Mouse (Mus musculus) gonadal fat pad, adult 2 months (tissue): Measurements from ENCODE around the gene 4931409K22Rik. TPM values are rescaled to one million over a fixed set of nuclear protein-coding genes. Genes with fewer than 3 reads are reported as not detected.
"Not testable (repeated sequence)": the region's sequence is repeated elsewhere in the genome, so short reads cannot be mapped to it uniquely, and the experiment has no call there.

Source experiments
- DNase-seq: peaks from one replicate; pipeline ENCODE4 v3.0.0-alpha.2; 2012; ENCODE audit warnings: low read depth
- polyA plus RNA-seq: library from polyadenylated mRNA; depleted of rRNA; stranded (reverse); fragments of >200 nt; gene quantifications from 2 replicates; pipeline ENCODE4 v1.2.3, GENCODE M21; 2012

4931409K22Rik gene
- polyA plus RNA-seq, 1 experiment = 0.05 TPM

- no peak for DNase-seq
Measured at GRCm38 (mm10) chr5:24593230-24593629, 36.6 kb upstream of the 4931409K22Rik start.

DNA sequence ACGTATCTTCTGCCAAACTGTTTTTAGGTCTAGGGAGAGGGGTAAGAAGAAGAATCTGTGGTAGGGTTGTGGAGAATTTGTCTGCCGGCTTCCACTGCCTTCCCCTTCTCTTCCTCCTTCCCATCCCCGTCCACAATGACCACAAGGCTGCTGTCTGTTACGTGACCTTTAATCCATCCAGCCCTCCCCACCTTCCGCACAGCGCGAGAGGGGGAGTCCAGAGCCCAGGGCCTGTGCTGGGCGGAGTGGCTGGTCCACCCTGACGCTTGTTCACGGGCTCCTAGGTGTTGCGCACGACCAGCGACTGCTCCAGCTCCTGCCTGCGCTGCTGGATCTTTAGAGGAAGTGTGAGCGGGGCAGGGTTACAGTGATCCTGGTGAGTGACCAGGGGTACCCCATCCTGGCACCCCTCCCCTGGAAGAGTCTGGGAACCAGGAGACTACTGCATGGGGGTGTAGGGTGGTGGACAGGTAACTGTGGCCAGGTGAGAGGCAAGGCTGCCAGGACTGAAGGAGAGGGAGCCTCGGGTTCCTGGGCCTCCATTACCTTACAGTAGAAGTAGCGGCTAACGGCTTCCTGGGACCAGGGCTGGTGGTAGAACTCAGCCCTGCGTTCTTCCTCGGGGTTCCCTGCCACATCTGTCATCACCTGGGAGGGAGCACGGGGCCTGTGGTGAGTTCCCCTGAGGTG, 36.0 kb upstream of the 4931409K22Rik start:
- no peak for DNase-seq

GRCm38 (mm10) chr5:24591796-24592470, 35.3 kb upstream of the 4931409K22Rik start:
- DNase-seq = no peak

DNA sequence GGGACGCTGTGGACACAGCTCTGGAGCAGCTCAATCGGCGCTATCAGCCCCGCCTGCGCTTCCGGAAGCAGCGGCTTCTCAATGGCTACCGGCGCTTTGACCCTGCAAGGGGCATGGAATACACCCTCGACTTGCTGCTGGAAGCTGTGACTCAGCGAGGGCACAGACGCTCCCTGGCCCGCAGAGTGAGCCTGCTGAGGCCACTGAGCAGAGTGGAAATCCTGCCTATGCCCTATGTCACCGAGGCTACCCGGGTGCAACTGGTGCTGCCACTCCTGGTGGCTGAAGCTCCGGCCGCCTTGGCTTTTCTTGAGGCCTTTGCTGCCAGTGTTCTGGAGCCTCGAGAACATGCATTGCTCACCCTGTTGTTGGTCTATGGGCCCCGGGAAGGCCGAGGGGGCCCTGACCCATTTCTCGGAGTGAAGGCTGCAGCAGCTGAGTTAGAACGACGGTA, 34.7 kb upstream of the 4931409K22Rik start:
- DNase-seq = no peak

DNA sequence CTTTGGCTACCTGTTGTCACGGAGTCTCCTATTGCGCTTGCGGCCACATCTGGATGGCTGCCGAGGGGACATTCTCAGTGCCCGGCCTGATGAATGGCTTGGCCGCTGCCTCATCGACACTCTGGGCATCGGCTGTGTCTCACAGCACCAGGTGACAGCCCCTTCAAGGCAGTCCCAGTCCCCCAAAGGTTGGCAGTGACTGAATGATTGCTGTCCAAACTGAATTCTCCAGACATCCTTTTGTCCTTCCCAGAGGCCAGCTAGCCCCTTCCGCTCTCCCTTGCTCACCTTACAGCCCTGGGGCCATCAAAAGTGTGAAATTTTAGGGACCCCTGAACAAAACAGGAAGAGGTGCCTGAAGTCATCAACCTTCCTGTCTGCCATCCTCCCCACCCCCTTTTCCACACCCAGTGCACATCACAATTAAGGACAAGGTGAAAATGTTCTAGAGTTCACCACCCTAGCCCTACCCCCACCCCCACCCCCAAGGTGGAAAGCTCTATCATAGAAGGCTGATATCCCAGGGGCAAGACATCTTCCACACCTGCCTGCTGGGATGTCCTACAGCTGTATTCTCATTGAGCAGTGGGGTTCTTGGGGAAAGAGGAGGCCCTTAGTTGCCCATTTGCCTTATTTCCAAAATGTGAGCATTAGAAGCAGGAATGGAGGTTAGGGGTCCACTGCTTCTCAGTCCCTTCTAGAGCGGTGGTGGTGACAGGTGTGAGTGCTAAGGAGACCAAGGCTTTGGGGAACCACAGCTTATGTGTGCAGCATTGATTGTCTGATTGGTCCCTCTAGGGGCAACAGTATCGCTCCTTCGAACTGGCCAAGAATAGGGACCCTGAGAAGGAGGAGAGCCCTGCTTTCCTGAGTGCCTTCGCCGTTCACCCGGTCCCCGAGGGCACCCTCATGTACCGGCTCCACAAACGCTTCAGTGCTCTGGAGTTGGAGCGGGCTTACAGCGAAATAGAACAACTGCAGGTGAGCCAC, 33.2 kb upstream of the 4931409K22Rik start:
- no peak for DNase-seq

DNA sequence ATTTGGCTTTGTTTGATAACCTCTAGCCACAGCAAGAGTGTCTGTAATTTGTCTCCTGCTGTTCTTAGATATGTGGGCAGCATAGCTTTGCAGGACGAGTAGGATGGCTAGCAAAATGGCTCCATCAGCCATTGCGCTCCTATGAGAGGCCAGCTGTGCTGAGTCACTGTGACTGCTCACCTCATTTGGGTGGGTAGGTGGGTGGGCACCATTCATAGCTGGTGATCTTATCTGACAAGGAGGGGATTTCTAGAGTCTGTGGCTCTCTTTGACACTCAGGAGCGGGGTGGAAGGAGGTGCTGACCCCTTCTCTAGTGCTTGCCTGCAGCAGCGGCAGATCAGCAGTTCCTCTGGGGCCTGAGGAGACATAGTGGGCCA, 30.6 kb upstream of the 4931409K22Rik start:
- DNase-seq = no peak

GRCm38 (mm10) chr5:24586547-24587199, 30.1 kb upstream of the 4931409K22Rik start, which contains the start of gene Chpf2:
Gene Chpf2 (plus strand): TSS chr5:24586741.
- no peak for DNase-seq

- DNase-seq = no peak
Measured at GRCm38 (mm10) chr5:24586106-24586505, 29.5 kb upstream of the 4931409K22Rik start.

DNA sequence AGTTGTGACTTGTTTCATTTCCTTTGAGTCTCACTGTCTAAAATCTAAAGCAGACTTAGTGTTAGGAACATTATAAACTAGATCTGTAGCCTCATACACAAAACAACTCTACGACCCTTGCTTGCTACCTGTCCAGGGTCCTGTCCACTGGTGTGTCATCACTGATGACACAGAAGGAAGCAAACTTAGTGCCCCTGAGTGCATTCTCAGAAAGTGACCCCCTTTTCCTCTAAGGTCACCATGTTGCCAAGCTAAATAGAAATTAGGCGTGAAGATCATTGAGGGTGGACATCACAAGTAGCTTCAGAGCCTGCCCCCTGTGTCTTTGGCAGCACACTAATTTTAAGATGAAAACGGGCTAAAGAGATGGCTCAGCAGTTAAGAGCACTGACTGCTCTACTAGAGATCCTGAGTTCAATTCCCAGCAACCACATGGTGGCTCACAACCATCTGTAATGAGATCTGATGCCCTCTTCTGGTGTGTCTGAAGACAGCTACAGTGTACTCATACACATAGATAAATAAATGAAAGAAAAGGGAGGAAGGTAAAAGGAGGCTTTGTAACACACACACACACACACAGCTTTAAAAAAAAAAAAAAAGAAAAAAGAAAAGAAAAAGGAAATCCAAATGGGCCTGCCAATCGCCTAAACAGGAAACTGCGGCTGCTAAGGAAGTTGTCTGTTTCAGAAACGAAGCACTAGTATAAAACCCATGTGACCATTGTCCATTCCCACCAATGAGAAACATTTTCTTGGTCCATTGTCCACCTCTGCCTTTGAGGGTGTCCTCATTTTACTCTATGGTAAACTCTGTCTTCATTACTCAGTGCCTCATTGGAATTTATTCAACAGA, 21.7 kb upstream of the 4931409K22Rik start:
- DNase-seq = no peak

DNA sequence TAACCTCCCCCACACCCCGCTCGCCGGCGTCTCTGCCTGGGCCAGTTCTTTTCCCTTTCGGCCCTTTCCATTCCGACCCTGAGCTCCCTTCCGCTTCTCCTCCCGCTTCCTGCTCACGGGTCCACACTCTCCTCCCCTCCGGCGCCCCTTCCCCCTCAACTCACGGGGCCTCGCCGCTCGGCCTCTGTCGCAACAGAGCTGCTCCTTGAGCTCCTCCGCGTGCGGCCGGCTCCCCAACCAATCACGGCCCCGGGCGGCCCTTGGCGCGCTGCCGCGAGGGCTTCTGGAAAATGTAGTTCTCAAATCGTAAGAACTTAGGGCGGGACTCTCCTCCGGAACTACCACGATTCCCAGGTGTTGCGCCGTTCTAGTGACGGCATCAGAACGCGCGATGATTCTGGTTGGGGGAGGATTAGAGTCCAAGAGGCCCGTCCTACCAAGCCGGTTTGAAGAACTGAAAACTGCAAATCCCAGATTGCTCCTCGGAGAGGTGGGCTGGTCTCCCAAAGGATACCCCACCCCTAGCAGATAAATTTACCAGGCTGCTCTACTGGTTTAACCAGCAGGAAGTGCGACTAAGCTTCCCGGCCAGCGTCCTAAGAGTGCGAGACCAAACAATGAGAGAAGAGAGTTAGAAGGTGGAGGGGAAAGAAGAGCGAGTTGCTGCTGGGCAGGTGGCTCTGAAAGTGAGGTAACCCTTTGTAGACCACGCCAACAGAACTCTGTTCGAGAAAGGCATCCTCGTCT, 20.7 kb upstream of the 4931409K22Rik start, which contains the start of gene Abcf2:
Abcf2 (minus strand) TSS at position 285 of the 747 bp plus-strand sequence.
- peak; percentile 100 for DNase-seq

DNA sequence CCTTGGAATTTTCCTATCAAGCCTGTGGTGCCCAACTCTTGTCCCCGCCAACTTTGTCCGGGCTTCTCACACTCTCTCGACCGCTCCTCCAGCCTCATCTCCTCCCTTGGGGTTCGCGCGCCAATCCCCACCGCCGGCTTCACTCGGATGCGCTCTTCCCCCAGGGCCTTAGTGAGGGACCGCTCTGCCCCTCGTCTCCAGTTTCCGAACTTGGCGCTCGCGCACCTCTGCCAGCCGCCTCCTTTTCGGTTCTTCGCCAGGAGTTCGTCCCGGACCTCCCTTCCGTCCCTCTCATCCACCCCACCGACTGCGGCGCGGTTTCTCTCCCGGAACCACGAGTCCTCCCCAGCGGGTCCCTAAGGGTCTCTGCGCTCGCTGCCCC, 20.2 kb upstream of the 4931409K22Rik start:
- no peak for DNase-seq

- DNase-seq = no peak
Measured at GRCm38 (mm10) chr5:24575948-24576347, 19.3 kb upstream of the 4931409K22Rik start.

GRCm38 (mm10) chr5:24555335-24555734, 1.3 kb downstream of the 4931409K22Rik start:
- not testable (repeated sequence) for DNase-seq

DNA sequence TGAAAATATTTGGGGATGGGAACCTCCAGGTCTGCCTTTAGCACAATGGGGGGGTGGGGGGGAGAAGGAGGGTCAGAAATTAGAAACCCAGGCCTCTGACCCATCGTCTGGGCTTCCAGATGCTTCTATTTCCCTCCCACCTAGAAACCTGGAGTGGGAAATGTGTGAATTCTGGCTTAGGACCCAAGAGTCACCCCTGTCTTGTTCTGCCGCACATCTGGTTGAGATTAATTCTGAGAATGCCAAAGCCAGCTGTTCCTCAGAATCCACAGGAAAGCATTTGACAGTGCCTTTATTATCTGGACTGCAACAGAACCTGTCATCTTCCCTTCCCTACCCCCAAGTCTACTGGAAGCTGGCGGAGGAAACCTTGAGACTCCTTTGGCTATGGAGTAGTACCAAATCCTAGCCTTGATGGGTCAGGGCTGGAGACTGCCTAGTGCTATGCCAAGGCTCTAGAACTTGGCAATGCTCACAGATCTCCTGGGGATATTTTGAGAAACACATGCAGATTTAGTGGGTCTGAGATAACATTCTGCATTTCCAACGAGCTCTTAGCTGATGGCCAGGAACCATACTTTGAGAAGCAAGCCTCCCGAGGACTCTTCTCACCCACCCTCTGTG, 2.9 kb downstream of the 4931409K22Rik start:
- DNase-seq = no peak

- no peak for DNase-seq
Measured at GRCm38 (mm10) chr5:24551317-24551688, 5.3 kb downstream of the 4931409K22Rik start.

- no peak for DNase-seq
Measured at GRCm38 (mm10) chr5:24550598-24551316, 5.9 kb downstream of the 4931409K22Rik start.

GRCm38 (mm10) chr5:24542643-24543042, 14.0 kb downstream of the 4931409K22Rik start:
- DNase-seq = no peak

DNA sequence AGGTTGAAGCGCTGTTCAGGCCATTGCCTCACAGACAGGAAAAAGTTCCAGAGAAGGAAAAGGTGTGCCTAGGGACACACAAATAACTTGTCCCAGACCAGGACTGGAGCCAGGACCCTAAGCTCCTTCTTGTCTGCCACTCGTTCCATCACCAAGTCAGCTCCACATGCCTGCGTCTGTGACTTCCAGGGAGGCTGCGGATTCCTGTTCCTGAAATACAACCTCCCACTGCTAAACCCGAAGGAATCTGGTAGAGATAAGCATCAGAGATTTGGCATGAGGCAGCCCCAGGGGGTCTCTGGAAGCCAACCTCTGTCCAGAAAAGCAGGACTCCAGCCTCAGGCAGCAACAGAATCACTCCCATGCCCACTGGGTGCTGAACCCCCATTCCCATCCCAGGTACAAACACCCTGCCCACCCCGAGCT, 15.5 kb downstream of the 4931409K22Rik start:
- DNase-seq = no peak
